Mouse (Mus musculus) thymus, postnatal 4 days (tissue): ENCODE data around the gene Ajuba.

Source experiments
- DNase-seq: peaks from one replicate; pipeline ENCODE4 v3.0.0; 2021

Gene Ajuba

GRCm38 (mm10) chr14:54528446-54529111 is 48.8 kb downstream of the Ajuba start:
- peak; percentile 92 for DNase-seq

- DNase-seq: peak; percentile 35
Observed at GRCm38 (mm10) chr14:54528007-54528393, 49.4 kb downstream of the Ajuba start.

GRCm38 (mm10) chr14:54527227-54528006 is 49.9 kb downstream of the Ajuba start:
- DNase-seq: peak; percentile 45

GRCm38 (mm10) chr14:54523600-54523999 is 53.8 kb downstream of the Ajuba start:
- no peak for DNase-seq
